Mouse (Mus musculus): ENCODE data around the gene Gbe1. TPM values are rescaled to one million over a fixed set of nuclear protein-coding genes. Genes with fewer than 3 reads are reported as not detected.

Gbe1 gene
- total RNA-seq, 2 experiments from 2014 or later, result 44.8 to 46.1 TPM

- DNase-seq, result peak; percentile 61 to 70
- intact Hi-C loops (cut with DNase I), result loop anchor here (10.0 kb wide), 1 partner anchor 247 kb away; the partner anchor contains the start of gene Gbe1
Observed at GRCm38 (mm10) chr16:70561635-70562348, 248.0 kb downstream of the Gbe1 start.

GRCm38 (mm10) chr16:70562574-70562973 is 248.8 kb downstream of the Gbe1 start:
- no peak for DNase-seq
- intact Hi-C loops (cut with DNase I), result loop anchor here (10.0 kb wide), 1 partner anchor 248 kb away; the partner anchor contains the start of gene Gbe1

DNA sequence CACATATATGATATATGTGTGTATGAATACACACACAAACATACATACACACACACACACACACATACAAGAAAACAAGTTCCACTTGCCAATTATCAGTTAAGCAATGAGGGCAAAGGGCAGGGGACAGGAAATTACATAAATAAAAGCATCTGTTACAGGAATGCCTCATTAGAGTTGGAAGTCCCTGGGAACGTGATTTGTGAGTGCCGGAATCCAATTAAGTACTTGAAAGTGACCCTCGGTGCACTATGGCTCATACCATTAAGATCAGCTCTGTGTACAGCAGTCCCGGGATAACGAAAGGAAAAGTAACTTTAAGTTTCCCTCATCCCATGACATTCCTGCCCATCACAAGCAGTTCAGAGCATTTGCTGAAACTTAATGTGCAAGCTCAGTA is 249.7 kb downstream of the Gbe1 start:
- intact Hi-C loops (cut with DNase I), result loop anchor here (10.0 kb wide), 1 partner anchor 249 kb away; the partner anchor contains the start of gene Gbe1
- no peak for DNase-seq

- peak in 1 of 2 experiments; percentile 24 for DNase-seq
- intact Hi-C loops (cut with DNase I), result loop anchor here (10.0 kb wide), 1 partner anchor 254 kb away; the partner anchor contains the start of gene Gbe1
Observed at GRCm38 (mm10) chr16:70568341-70569265, 254.9 kb downstream of the Gbe1 start.

GRCm38 (mm10) chr16:70585964-70586363 is 272.2 kb downstream of the Gbe1 start:
- no peak for DNase-seq
- intact Hi-C loops (cut with DNase I), result no loop called here

DNA sequence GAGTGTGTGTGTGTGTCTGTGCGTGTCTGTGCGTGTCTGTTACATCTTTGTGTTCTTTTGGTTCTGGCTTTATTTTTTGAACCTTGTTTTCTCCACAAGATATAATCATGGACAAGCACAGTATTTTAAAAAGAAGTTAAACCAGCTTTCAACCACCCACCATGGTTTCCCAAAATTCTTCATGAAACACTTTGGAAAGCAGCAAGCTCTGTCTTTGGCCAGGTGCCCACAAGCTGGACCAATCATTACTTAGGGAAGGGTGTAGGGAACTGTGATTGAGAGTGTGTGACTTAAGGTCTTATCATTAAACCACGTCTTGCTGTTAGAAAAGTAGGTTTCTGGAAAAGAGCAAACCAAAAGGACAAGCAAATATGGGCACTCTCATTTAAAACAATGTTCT is 288.6 kb downstream of the Gbe1 start:
- DNase-seq, result no peak
- intact Hi-C loops (cut with DNase I), result no loop called here

DNA sequence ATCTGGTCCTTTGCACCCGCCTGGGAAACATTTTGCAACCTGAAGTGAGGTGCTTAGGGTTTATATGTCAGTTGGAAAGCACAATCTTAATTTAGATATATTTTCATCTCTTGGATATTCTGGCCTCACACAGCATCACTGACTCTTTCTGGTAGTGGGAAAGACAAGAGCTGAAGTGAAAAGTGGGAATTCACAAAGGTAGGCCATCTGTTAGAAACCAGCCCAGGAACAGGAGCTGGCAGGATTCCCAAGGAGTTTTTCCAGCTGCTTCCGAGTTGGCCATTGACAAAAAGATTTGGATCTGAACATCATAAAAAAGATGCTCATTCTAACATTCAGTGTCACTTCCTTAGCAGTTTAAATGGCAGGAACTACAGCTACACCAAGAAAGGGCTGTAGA is 294.6 kb downstream of the Gbe1 start:
- intact Hi-C loops (cut with DNase I), result no loop called here
- no peak for DNase-seq

GRCm38 (mm10) chr16:70617691-70618090 is 303.9 kb downstream of the Gbe1 start:
- intact Hi-C loops (cut with DNase I), result no loop called here

DNA sequence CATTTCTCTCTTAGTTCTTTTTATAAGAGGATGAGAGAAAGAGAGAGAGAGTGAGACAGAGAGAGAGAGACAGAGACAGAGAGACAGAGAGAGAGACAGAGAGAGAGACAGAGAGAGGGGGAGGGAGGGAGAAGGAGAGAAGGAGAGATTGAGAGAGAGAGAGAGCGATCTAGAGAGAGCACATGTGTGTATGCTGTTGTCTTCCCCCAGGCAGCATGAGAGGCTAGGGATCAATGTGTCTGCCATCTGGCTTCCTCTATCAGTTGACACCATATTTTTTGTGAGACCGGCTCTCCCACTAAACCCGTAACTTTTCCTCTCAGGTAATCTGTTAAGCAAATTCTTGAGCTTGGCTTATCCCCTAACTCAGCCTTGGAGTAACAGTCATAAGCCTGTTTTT is 304.4 kb downstream of the Gbe1 start:
- intact Hi-C loops (cut with DNase I), result no loop called here
- DNase-seq, result no peak

More at GRCm38 (mm10) chr16:70617691-70618090, 303.9 kb downstream of the Gbe1 start:
- DNase-seq, result no peak

Measured in heart, postnatal 36 days (tissue).